Mouse (Mus musculus): Measurements from ENCODE around the gene Peak1. TPM values are rescaled to one million over a fixed set of nuclear protein-coding genes. Genes with fewer than 3 reads are reported as not detected.

Gene Peak1
- total and polyA plus RNA-seq, 3 experiments = 2.8 to 13.3 (median 5.4) TPM

DNA sequence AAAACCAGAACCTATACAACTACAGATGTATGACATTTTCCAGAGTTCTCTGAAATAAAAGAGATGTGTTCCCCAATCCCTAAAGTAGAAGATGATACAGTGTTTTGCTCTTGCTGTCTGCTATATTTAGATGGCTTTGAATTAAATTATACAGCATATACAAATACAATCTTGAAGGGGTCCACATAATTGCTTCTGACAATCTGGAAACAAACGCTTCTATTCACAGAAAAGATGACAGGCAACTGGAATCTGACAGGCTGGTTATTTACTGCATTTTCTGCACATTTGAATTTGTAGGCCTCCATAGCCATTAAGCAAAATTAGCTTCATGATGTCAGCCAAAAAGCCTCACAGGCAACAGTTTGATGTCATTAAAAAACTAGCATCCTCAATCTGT lies 35.1 kb downstream of the Peak1 start:
- dilution Hi-C loops (cut with MboI; ENCODE audit: extremely low pct_ligation_motif_present, extremely low pct_unique_long_range_greater_than_20kb, low sequenced_read_pairs) (no loop called here), in situ Hi-C loops (cut with MboI; ENCODE audit: low pct_ligation_motif_present, low pct_unique_long_range_greater_than_20kb, low sequenced_read_pairs) (no loop called here)
- TF ChIP-seq MEF2A (IDR thresholded peaks at IDR 0.05; ENCODE audit: borderline replicate concordance, low read depth, low read length) (no peak), ETS1 (conservative IDR thresholded peaks at IDR 0.05; ENCODE audit: low read depth, low read length) (no peak), MAFK (IDR thresholded peaks at IDR 0.05; ENCODE audit: insufficient replicate concordance, low read length) (no peak), RCOR1 (conservative IDR thresholded peaks at IDR 0.05; ENCODE audit: low read depth, low read length) (no peak)
- H3K27me3 ChIP-seq (replicated peaks) = no peaks in the 10 kb centered on the region
- H3K79me2 ChIP-seq (replicated peaks; ENCODE audit: control insufficient read depth, extremely low read depth, insufficient read depth, poor library complexity, severe bottlenecking) = no peaks in the 10 kb centered on the region; the same call in 1 of the 2 replicates
- no peak overlapping the region for H3K9ac ChIP-seq (ENCODE audit: insufficient read depth, low read depth)
- H3K4me2 ChIP-seq (ENCODE audit: insufficient read depth, low read depth, poor library complexity, severe bottlenecking) = no peak overlapping the region
- no peaks in the 10 kb centered on the region for H3K9me3 ChIP-seq (replicated peaks; ENCODE audit: low read length)
- H3K36me3 ChIP-seq (replicated peaks in 1 of 2; ENCODE audit: control insufficient read depth in 1 of 2, insufficient read depth in 1 of 2, low read length in 1 of 2) = peaks cover 0 to 9% of the 10 kb centered on the region in 2 experiments
- H3K27ac ChIP-seq (ENCODE audit: insufficient read depth, low read depth) = no peak overlapping the region
- no peaks in the 10 kb centered on the region; a peak in 1 of 4 replicates for H3K4me1 ChIP-seq (ENCODE audit: control insufficient read depth in 1 of 2, insufficient read depth in 2 of 2)
- DNase-seq (ENCODE audit: extremely low read depth) = no peak
- no peak overlapping the region for H3K4me3 ChIP-seq (replicated peaks in 1 of 3; ENCODE audit: low read depth in 2 of 3, low read length in 2 of 3, poor library complexity in 1 of 3)

DNA sequence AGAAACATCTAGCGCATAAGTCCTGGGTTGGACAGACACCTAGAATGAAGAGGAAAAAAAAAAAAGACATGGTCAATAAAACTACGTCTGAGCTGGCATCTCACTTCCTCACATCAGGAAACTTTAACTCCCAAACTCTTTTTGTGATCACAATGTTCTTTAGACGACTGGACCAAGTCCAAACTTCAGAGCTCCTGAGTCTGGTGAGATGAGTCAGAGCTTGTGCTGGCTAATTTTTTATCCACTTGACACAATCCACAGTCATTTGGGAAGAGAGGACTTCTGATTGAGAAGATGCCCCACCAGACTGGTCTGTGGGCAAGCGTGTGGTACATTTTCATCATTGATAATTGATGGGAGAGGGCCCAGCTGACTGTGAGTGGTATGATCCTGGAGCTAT lies 43.5 kb downstream of the Peak1 start:
- H3K27ac ChIP-seq (ENCODE audit: insufficient read depth, low read depth) = no peak overlapping the region
- no peaks in the 10 kb centered on the region for H3K9me3 ChIP-seq (replicated peaks; ENCODE audit: low read length)
- in situ Hi-C loops (cut with MboI; ENCODE audit: low pct_ligation_motif_present, low pct_unique_long_range_greater_than_20kb, low sequenced_read_pairs) (no loop called here), dilution Hi-C loops (cut with MboI; ENCODE audit: extremely low pct_ligation_motif_present, extremely low pct_unique_long_range_greater_than_20kb, low sequenced_read_pairs) (no loop called here)
- H3K4me3 ChIP-seq (replicated peaks in 1 of 3; ENCODE audit: low read depth in 2 of 3, low read length in 2 of 3, poor library complexity in 1 of 3) = no peak overlapping the region
- H3K27me3 ChIP-seq (replicated peaks) = no peaks in the 10 kb centered on the region
- no peak overlapping the region for H3K4me2 ChIP-seq (ENCODE audit: insufficient read depth, low read depth, poor library complexity, severe bottlenecking)
- H3K79me2 ChIP-seq (replicated peaks; ENCODE audit: control insufficient read depth, extremely low read depth, insufficient read depth, poor library complexity, severe bottlenecking) = no peaks in the 10 kb centered on the region; the same call in 1 of the 2 replicates
- DNase-seq (ENCODE audit: extremely low read depth) = no peak
- H3K9ac ChIP-seq (ENCODE audit: insufficient read depth, low read depth) = no peak overlapping the region
- TF ChIP-seq MAX (IDR thresholded peaks at IDR 0.05; ENCODE audit: low read length) (no peak), CHD2 (IDR thresholded peaks at IDR 0.05; ENCODE audit: low read length) (no peak), USF2 (conservative IDR thresholded peaks at IDR 0.05; ENCODE audit: low read depth, low read length) (no peak), CHD1 (IDR thresholded peaks at IDR 0.05; ENCODE audit: low read depth, low read length) (no peak), JUND (conservative IDR thresholded peaks at IDR 0.05; ENCODE audit: low read depth, low read length) (no peak), ELF1 (IDR thresholded peaks at IDR 0.05; ENCODE audit: low read depth, low read length) (no peak), NELFE (IDR thresholded peaks at IDR 0.05; ENCODE audit: low read depth, low read length) (no peak), MXI1 (IDR thresholded peaks at IDR 0.05; ENCODE audit: low read depth, low read length) (no peak), MEF2A (IDR thresholded peaks at IDR 0.05; ENCODE audit: borderline replicate concordance, low read depth, low read length) (no peak), RCOR1 (conservative IDR thresholded peaks at IDR 0.05; ENCODE audit: low read depth, low read length) (no peak), NRF1 (IDR thresholded peaks at IDR 0.05; ENCODE audit: low read depth, low read length) (no peak), CTCF (conservative IDR thresholded peaks at IDR 0.05 in 1 of 2, IDR thresholded peaks at IDR 0.05 in 1 of 2; ENCODE audit: low read depth in 2 of 2, low read length in 2 of 2) (no peak)
- H3K36me3 ChIP-seq (replicated peaks in 1 of 2; ENCODE audit: control insufficient read depth in 1 of 2, insufficient read depth in 1 of 2, low read length in 1 of 2) = peaks cover 0 to 26% of the 10 kb centered on the region in 2 experiments
- no peaks in the 10 kb centered on the region for H3K4me1 ChIP-seq (ENCODE audit: control insufficient read depth in 1 of 2, insufficient read depth in 2 of 2)

DNA sequence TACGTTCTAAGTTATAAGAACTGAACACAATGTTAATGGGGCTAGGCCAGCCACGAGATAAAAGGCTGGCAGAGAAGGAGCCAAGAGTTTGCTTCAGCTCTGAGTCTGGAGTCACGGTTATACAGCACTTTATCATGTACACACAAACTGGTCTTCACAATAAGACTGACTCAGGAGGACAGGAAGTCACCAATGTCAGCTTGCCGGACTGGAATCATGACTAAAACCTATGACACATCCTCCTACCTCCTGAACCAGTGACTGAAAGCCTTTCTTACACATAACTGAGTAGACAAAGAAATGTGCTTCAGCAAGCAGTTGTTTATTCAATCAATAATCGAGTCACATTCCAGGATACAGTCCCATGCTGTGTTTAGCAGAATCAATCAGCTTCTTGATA lies 47.2 kb downstream of the Peak1 start:
- Histone ChIP-seq H3K4me1 (ENCODE audit: control insufficient read depth in 1 of 2, insufficient read depth in 2 of 2) (0 out of 4 replicates have a peak, but pooled peaks cover 0 to 2% of the 10 kb centered on the region in 2 experiments), H3K4me2 (ENCODE audit: insufficient read depth, low read depth, poor library complexity, severe bottlenecking) (no peak overlapping the region; the same call in 1 of the 2 replicates), H3K9ac (ENCODE audit: insufficient read depth, low read depth) (no peak overlapping the region), H3K27ac (ENCODE audit: insufficient read depth, low read depth) (no peak overlapping the region), H3K27me3 (replicated peaks) (no peaks in the 10 kb centered on the region), H3K79me2 (replicated peaks; ENCODE audit: control insufficient read depth, extremely low read depth, insufficient read depth, poor library complexity, severe bottlenecking) (no peaks in the 10 kb centered on the region; the same call in 1 of the 2 replicates), H3K4me3 (replicated peaks in 1 of 3; ENCODE audit: low read depth in 2 of 3, low read length in 2 of 3, poor library complexity in 1 of 3) (no peak overlapping the region), H3K9me3 (replicated peaks; ENCODE audit: low read length) (no peaks in the 10 kb centered on the region), H3K36me3 (replicated peaks in 1 of 2; ENCODE audit: control insufficient read depth in 1 of 2, insufficient read depth in 1 of 2, low read length in 1 of 2) (peaks cover 0 to 28% of the 10 kb centered on the region in 2 experiments)
- TF ChIP-seq ZMIZ1 (IDR thresholded peaks at IDR 0.05; ENCODE audit: low read depth, low read length) = no peak
- TF ChIP-seq RCOR1 (conservative IDR thresholded peaks at IDR 0.05; ENCODE audit: low read depth, low read length) = no peak
- TF ChIP-seq SIN3A (IDR thresholded peaks at IDR 0.05; ENCODE audit: low read length) = no peak
- no peak for TF ChIP-seq E2F4 (IDR thresholded peaks at IDR 0.05; ENCODE audit: insufficient replicate concordance, low read depth, low read length)
- no peak for TF ChIP-seq JUN (IDR thresholded peaks at IDR 0.05; ENCODE audit: insufficient read depth, low read depth, low read length)
- TF ChIP-seq RAD21 (IDR thresholded peaks at IDR 0.05; ENCODE audit: low read depth, low read length) = no peak
- TF ChIP-seq USF1 (IDR thresholded peaks at IDR 0.05; ENCODE audit: low read depth, low read length) = no peak
- TF ChIP-seq POLR2AphosphoS2 (IDR thresholded peaks at IDR 0.05; ENCODE audit: low read depth, low read length) = no peak
- TF ChIP-seq UBTF (IDR thresholded peaks at IDR 0.05; ENCODE audit: low read depth, low read length) = no peak
- no peak for TF ChIP-seq MAX (IDR thresholded peaks at IDR 0.05; ENCODE audit: low read length)
- no peak for TF ChIP-seq ZNF384 (IDR thresholded peaks at IDR 0.05; ENCODE audit: low read depth, low read length)
- TF ChIP-seq USF2 (conservative IDR thresholded peaks at IDR 0.05; ENCODE audit: low read depth, low read length) = no peak
- TF ChIP-seq NELFE (IDR thresholded peaks at IDR 0.05; ENCODE audit: low read depth, low read length) = no peak
- no peak for TF ChIP-seq KAT2A (IDR thresholded peaks at IDR 0.05; ENCODE audit: insufficient replicate concordance, low read length)
- TF ChIP-seq PAX5 (IDR thresholded peaks at IDR 0.05; ENCODE audit: low read length) = no peak
- TF ChIP-seq MXI1 (IDR thresholded peaks at IDR 0.05; ENCODE audit: low read depth, low read length) = no peak
- no peak for DNase-seq (ENCODE audit: extremely low read depth)
- dilution Hi-C loops (cut with MboI; ENCODE audit: extremely low pct_ligation_motif_present, extremely low pct_unique_long_range_greater_than_20kb, low sequenced_read_pairs) = no loop called here
- in situ Hi-C loops (cut with MboI; ENCODE audit: low pct_ligation_motif_present, low pct_unique_long_range_greater_than_20kb, low sequenced_read_pairs) = no loop called here

Measured in CH12.LX (cell line).